Mouse (Mus musculus): Measurements from ENCODE around the gene Ccl2.

DNA sequence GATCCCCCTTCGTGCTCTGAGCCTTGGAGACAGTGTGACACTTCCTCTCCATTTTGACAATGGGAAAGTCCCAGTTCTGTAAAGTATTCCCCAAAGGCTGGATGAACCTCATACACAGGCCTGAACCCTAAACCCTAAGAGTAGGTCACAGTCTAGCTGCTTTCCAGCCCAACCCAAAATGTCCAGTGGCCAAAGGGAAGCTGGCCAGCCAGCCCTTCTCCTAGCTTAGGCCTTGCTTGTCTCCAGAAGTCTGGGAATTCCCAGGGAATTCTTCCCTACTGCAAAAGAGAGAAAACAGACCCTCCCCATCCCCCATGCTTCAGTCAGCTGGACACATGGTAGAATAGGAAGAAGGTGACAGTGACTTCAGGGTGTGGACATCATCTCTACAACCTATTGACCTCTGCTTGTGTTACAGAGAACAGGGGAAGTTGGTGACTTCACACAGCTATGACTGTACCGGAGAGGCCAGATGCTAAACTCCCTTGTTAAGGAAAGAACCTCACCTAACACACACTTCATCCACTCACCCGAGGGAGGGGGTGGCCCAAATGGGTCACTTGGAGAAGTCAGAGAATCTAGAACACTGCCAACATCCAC lies 19.1 kb upstream of the Ccl2 start:
- TF ChIP-seq CTCF (IDR thresholded peaks at IDR 0.05; ENCODE audit: borderline replicate concordance, insufficient read depth, low read length) (no peak), POLR2A (IDR thresholded peaks at IDR 0.05; ENCODE audit: low read depth, low read length) (no peak)
